Mouse (Mus musculus): Measurements from ENCODE around the gene Eef1e1. TPM values are rescaled to one million over a fixed set of nuclear protein-coding genes. Genes with fewer than 3 reads are reported as not detected.

The Eef1e1 gene
- 48.6 and 48.8 TPM in 2 replicates for polyA plus RNA-seq (2021; fragmentation: Nextera tagmentation)
- long read RNA-seq, experiment 1, transcript Eef1e1-201 (4 exons, 2,553 nt) = major isoform, 75 of 82 reads
- long read RNA-seq, experiment 1, partial matches to known transcripts = 5 of 82 reads
- long read RNA-seq, experiment 1, other reads (novel, unspliced or antisense) = 2 of 82 reads
- long read RNA-seq, experiment 2, transcript Eef1e1-201 (4 exons, 2,553 nt) = major isoform, 42 of 43 reads
- long read RNA-seq, experiment 2, partial matches to known transcripts = 0 of 43 reads
- long read RNA-seq, experiment 2, other reads (novel, unspliced or antisense) = 1 of 43 reads

GRCm38 (mm10) chr13:38658528-38659280 is at the start of gene Eef1e1:
TSS of gene Eef1e1 (minus strand) at chr13:38659058.

GRCm38 (mm10) chr13:38634800-38635269 is 24.0 kb downstream of the Eef1e1 start, which contains the start of gene Bloc1s5:
TSS of gene Bloc1s5 (minus strand) at chr13:38635109.

Other genes starting within 250 kb of the Eef1e1 start
- gene Txndc5, start 130.2 kb downstream of the Eef1e1 start, polyA plus RNA-seq (2021; fragmentation: Nextera tagmentation) = 43.7 and 49.7 TPM in 2 replicates
- gene Bloc1s5, start 23.9 kb downstream of the Eef1e1 start, polyA plus RNA-seq (2021; fragmentation: Nextera tagmentation) = 15.8 and 17.7 TPM in 2 replicates

All from layer of hippocampus, adult 6 months (tissue).